Mouse (Mus musculus) cortical plate, adult 2 months (tissue): ENCODE measurements around the gene 2210016F16Rik. TPM values are rescaled to one million over a fixed set of nuclear protein-coding genes. Genes with fewer than 3 reads are reported as not detected.

ENCODE experiments used
- H3K27ac ChIP-seq: fragments of 200-500 bp; 2 replicates; pipeline ENCODE4 v1.5.1; 2012; ENCODE audit warnings: low read length, control low read depth, inconsistent platforms; ENCODE audit not compliant: insufficient read depth
- H3K4me1 ChIP-seq: fragments of 200-500 bp; 2 replicates; pipeline ENCODE4 v1.6.1; 2011; ENCODE audit warnings: low read length; ENCODE audit not compliant: control insufficient read depth, insufficient read depth
- H3K4me3 ChIP-seq: fragments of 200-500 bp; 2 replicates; pipeline ENCODE4 v1.5.1; 2011; ENCODE audit warnings: mild to moderate bottlenecking, low read length, control low read depth; ENCODE audit not compliant: insufficient read depth
- CTCF ChIP-seq: fragments of 200-500 bp; IDR thresholded peaks from 2 replicates; pipeline ENCODE4 v1.5.1; 2011; ENCODE audit warnings: mild to moderate bottlenecking, control low read depth, low read length; ENCODE audit not compliant: insufficient read depth; ENCODE audit errors: extremely low read depth
- POLR2A ChIP-seq: fragments of 200-500 bp; IDR thresholded peaks from 2 replicates; pipeline ENCODE4 v1.6.1; 2011; ENCODE audit warnings: mild to moderate bottlenecking, low read length, control low read depth; ENCODE audit not compliant: insufficient read depth; ENCODE audit errors: extremely low read depth
- polyA plus RNA-seq: library from polyadenylated mRNA; depleted of rRNA; stranded (reverse); fragments of >200 nt; gene quantifications from 2 replicates; pipeline ENCODE4 v1.2.3, GENCODE M21; 2012; rRNA removed

The 2210016F16Rik gene
- polyA plus RNA-seq, 1 experiment: 7.8 TPM

DNA sequence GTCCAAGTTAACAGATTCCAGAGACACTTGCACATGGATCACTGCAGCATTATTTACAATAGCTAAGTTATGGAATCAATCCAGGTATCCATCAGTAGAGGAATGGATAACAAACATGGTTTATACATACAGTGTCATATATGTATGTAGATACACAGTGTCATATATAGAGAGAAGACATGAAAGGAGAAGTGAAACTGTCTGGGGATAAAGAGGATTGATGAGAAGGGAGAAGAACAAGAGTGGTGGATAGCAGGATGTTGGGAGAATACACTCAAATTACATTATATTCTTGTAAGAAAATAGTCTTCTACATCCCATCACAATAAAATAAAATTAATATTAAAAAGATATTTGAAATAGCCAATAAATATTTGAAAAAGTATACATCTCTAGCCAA is 32.0 kb downstream of the 2210016F16Rik start:
- TF ChIP-seq CTCF: no peak
- no peak for TF ChIP-seq POLR2A
- no peak overlapping the region for H3K4me3 ChIP-seq
- no peak overlapping the region for H3K27ac ChIP-seq
- H3K4me1 ChIP-seq: no peaks in the 10 kb centered on the region

- H3K4me3 ChIP-seq: no peak overlapping the region
- H3K27ac ChIP-seq: no peak overlapping the region
- H3K4me1 ChIP-seq: no peaks in the 10 kb centered on the region
- TF ChIP-seq CTCF (no peak), POLR2A (no peak)
Observed at GRCm38 (mm10) chr13:58350606-58351005, 34.4 kb downstream of the 2210016F16Rik start.

DNA sequence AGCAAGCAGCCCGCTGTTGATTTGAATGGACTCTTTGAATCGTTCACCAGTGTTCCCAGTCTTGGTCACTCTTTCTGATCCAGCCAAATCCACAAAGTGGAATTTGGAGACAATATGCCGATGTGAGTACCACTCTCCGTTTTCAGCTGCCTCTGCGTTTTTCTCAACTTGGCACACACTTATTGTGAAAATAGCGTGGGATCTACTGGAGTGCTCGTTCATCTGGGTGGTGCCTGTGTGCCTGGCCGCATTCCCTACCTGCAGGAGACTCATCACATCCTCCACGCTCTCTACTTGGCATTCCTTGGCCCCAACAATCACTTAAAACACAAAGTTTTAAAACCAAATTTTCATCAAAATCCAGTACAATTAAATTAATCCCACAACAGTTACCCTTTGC is 40.5 kb downstream of the 2210016F16Rik start:
- H3K4me1 ChIP-seq: no peaks in the 10 kb centered on the region
- H3K4me3 ChIP-seq: no peak overlapping the region
- TF ChIP-seq CTCF: no peak
- TF ChIP-seq POLR2A: no peak
- no peak overlapping the region for H3K27ac ChIP-seq

DNA sequence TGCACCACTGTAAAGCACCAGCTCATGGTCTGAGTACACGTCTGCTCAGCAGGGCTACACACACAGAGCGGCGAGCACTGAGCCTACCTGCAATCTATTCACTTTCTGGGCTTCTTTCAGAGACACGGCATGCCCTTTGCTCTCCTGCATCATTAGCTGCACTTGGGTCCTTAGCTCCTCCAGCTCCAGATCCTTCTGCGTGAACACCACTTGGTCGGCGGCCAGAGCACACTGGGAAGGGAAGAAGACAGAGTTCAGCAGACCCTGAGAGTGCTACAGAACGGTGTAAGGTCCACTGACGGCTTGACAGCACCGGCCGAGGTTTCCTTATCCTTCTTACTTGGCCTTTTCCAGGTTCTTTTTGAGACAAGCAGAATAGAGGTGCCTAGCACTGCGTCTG is 47.6 kb downstream of the 2210016F16Rik start:
- TF ChIP-seq POLR2A (no peak), CTCF (no peak)
- H3K27ac ChIP-seq: no peak overlapping the region
- H3K4me3 ChIP-seq: no peak overlapping the region
- H3K4me1 ChIP-seq: no peaks in the 10 kb centered on the region

GRCm38 (mm10) chr13:58334116-58334515 is 50.9 kb downstream of the 2210016F16Rik start:
- H3K4me1 ChIP-seq: no peaks in the 10 kb centered on the region
- H3K4me3 ChIP-seq: no peak overlapping the region
- no peak for TF ChIP-seq CTCF
- TF ChIP-seq POLR2A: no peak
- H3K27ac ChIP-seq: no peak overlapping the region

Other genes with a start within 250 kb of the 2210016F16Rik start
- 24.1 and 24.2 TPM in 2 replicates for gene Idnk, start 227.6 kb downstream of the 2210016F16Rik start, polyA plus RNA-seq
- gene Ubqln1, start 169.6 kb downstream of the 2210016F16Rik start, polyA plus RNA-seq: 112 and 119 TPM in 2 replicates
- gene Gkap1, start 109.5 kb downstream of the 2210016F16Rik start, polyA plus RNA-seq: 21.2 and 21.5 TPM in 2 replicates
- 1.5 and 1.6 TPM in 2 replicates for gene Kif27, start 26.1 kb downstream of the 2210016F16Rik start, polyA plus RNA-seq
- gene Rmi1, start 17.0 kb upstream of the 2210016F16Rik start, polyA plus RNA-seq: 12.2 and 13.3 TPM in 2 replicates
- gene Hnrnpk, start 18.1 kb upstream of the 2210016F16Rik start, polyA plus RNA-seq: 341 and 350 TPM in 2 replicates
- gene Slc28a3, start 225.7 kb upstream of the 2210016F16Rik start, polyA plus RNA-seq: not detected in 2 replicates